Mouse (Mus musculus): ENCODE measurements at regions not wholly inside any gene's neighbourhood (a gene's known extent, or its start where the extent isn't known, plus 50 kb on each side); places are given as distances from the start of the nearest gene placed in this dataset.

GRCm38 (mm10) chr13:52702201-52702611, 119.2 kb downstream of the Syk start:
- 11% methylated on average over 15 of the region's 15 CpGs for WGBS
- H3K9ac ChIP-seq (ENCODE audit: low read depth, low read length), result no peak overlapping the region
- no peak for ATAC-seq (ENCODE audit: low read depth)

GRCm38 (mm10) chr13:52703401-52704164, 120.6 kb downstream of the Syk start:
- H3K36me3 ChIP-seq (ENCODE audit: control insufficient read depth, insufficient read depth, low read length), result no peaks in the 10 kb centered on the region
- no peak overlapping the region for H3K4me2 ChIP-seq (ENCODE audit: low read depth, low read length)
- H3K4me3 ChIP-seq (ENCODE audit: low read depth, low read length), result no peak overlapping the region
- DNase-seq (ENCODE audit: low spot score) (no peak), ATAC-seq (ENCODE audit: low read depth) (no peak)
- H3K27me3 ChIP-seq (replicated peaks; ENCODE audit: control insufficient read depth, insufficient read depth, low read length), result no peaks in the 10 kb centered on the region
- H3K27ac ChIP-seq (replicated peaks; ENCODE audit: low read depth, low read length), result no peak overlapping the region
- peaks cover 7% of the 10 kb centered on the region for H3K4me1 ChIP-seq (ENCODE audit: control insufficient read depth, insufficient read depth, low read length)
- no peaks in the 10 kb centered on the region for H3K9me3 ChIP-seq (ENCODE audit: control insufficient read depth, low read length)
- H3K9ac ChIP-seq (ENCODE audit: low read depth, low read length), result no peak overlapping the region
- 26% methylated on average over 12 of the region's 12 CpGs for whole genome bisulfite sequencing

More at GRCm38 (mm10) chr13:52702201-52702611, 119.2 kb downstream of the Syk start:
- Histone ChIP-seq H3K4me3 (ENCODE audit: low read depth, low read length) (no peak overlapping the region), H3K4me1 (ENCODE audit: control insufficient read depth, insufficient read depth, low read length) (peaks cover 7% of the 10 kb centered on the region), H3K36me3 (ENCODE audit: control insufficient read depth, insufficient read depth, low read length) (no peaks in the 10 kb centered on the region), H3K27me3 (replicated peaks; ENCODE audit: control insufficient read depth, insufficient read depth, low read length) (no peaks in the 10 kb centered on the region), H3K4me2 (ENCODE audit: low read depth, low read length) (peak overlapping the region; percentile 27), H3K27ac (replicated peaks; ENCODE audit: low read depth, low read length) (no peak overlapping the region), H3K9me3 (ENCODE audit: control insufficient read depth, low read length) (no peaks in the 10 kb centered on the region)
- DNase-seq (ENCODE audit: low spot score), result peak; percentile 79

- H3K4me2 ChIP-seq (ENCODE audit: low read depth, low read length), result no peak overlapping the region
- ATAC-seq (ENCODE audit: low read depth) (no peak), DNase-seq (ENCODE audit: low spot score) (peak; percentile 77)
- H3K9ac ChIP-seq (ENCODE audit: low read depth, low read length), result no peak overlapping the region
- H3K27me3 ChIP-seq (replicated peaks; ENCODE audit: control insufficient read depth, insufficient read depth, low read length), result no peaks in the 10 kb centered on the region
- 46% methylated on average over 3 of the region's 3 CpGs for WGBS
- H3K27ac ChIP-seq (replicated peaks; ENCODE audit: low read depth, low read length), result no peak overlapping the region
- H3K4me1 ChIP-seq (ENCODE audit: control insufficient read depth, insufficient read depth, low read length), result peaks cover 7% of the 10 kb centered on the region
- H3K4me3 ChIP-seq (ENCODE audit: low read depth, low read length), result no peak overlapping the region
- no peaks in the 10 kb centered on the region for H3K9me3 ChIP-seq (ENCODE audit: control insufficient read depth, low read length)
- H3K36me3 ChIP-seq (ENCODE audit: control insufficient read depth, insufficient read depth, low read length), result no peaks in the 10 kb centered on the region
Measured at GRCm38 (mm10) chr13:52704673-52705072, 121.7 kb downstream of the Syk start.

GRCm38 (mm10) chr13:52709580-52709979, 126.6 kb downstream of the Syk start:
- no peak overlapping the region for H3K4me3 ChIP-seq (ENCODE audit: low read depth, low read length)
- ATAC-seq (ENCODE audit: low read depth) (no peak), DNase-seq (ENCODE audit: low spot score) (no peak)
- H3K4me1 ChIP-seq (ENCODE audit: control insufficient read depth, insufficient read depth, low read length), result no peaks in the 10 kb centered on the region
- no peaks in the 10 kb centered on the region for H3K36me3 ChIP-seq (ENCODE audit: control insufficient read depth, insufficient read depth, low read length)
- WGBS, result 52% methylated on average over 5 of the region's 5 CpGs
- no peaks in the 10 kb centered on the region for H3K9me3 ChIP-seq (ENCODE audit: control insufficient read depth, low read length)
- no peak overlapping the region for H3K4me2 ChIP-seq (ENCODE audit: low read depth, low read length)
- no peak overlapping the region for H3K27ac ChIP-seq (replicated peaks; ENCODE audit: low read depth, low read length)
- no peak overlapping the region for H3K9ac ChIP-seq (ENCODE audit: low read depth, low read length)
- no peaks in the 10 kb centered on the region; the same call in 1 of the 2 replicates for H3K27me3 ChIP-seq (replicated peaks; ENCODE audit: control insufficient read depth, insufficient read depth, low read length)

GRCm38 (mm10) chr13:52711713-52712369, 128.9 kb downstream of the Syk start:
- H3K4me1 ChIP-seq (ENCODE audit: control insufficient read depth, insufficient read depth, low read length), result no peaks in the 10 kb centered on the region
- H3K27ac ChIP-seq (replicated peaks; ENCODE audit: low read depth, low read length), result no peak overlapping the region
- 19% methylated on average over 9 of the region's 9 CpGs for WGBS
- peak; percentile 90 for DNase-seq (ENCODE audit: low spot score)
- H3K9ac ChIP-seq (ENCODE audit: low read depth, low read length), result no peak overlapping the region
- no peak overlapping the region for H3K4me2 ChIP-seq (ENCODE audit: low read depth, low read length)
- no peaks in the 10 kb centered on the region for H3K36me3 ChIP-seq (ENCODE audit: control insufficient read depth, insufficient read depth, low read length)
- H3K27me3 ChIP-seq (replicated peaks; ENCODE audit: control insufficient read depth, insufficient read depth, low read length), result no peaks in the 10 kb centered on the region; the same call in 1 of the 2 replicates
- ATAC-seq (ENCODE audit: low read depth), result peak; percentile 72
- H3K4me3 ChIP-seq (ENCODE audit: low read depth, low read length), result no peak overlapping the region
- H3K9me3 ChIP-seq (ENCODE audit: control insufficient read depth, low read length), result no peaks in the 10 kb centered on the region

- no peak for ATAC-seq (ENCODE audit: low read depth)
- Histone ChIP-seq H3K4me1 (ENCODE audit: control insufficient read depth, insufficient read depth, low read length) (no peaks in the 10 kb centered on the region), H3K27ac (replicated peaks; ENCODE audit: low read depth, low read length) (no peak overlapping the region), H3K4me2 (ENCODE audit: low read depth, low read length) (no peak overlapping the region), H3K4me3 (ENCODE audit: low read depth, low read length) (no peak overlapping the region), H3K9me3 (ENCODE audit: control insufficient read depth, low read length) (no peaks in the 10 kb centered on the region), H3K27me3 (replicated peaks; ENCODE audit: control insufficient read depth, insufficient read depth, low read length) (no peaks in the 10 kb centered on the region), H3K36me3 (ENCODE audit: control insufficient read depth, insufficient read depth, low read length) (no peaks in the 10 kb centered on the region), H3K9ac (ENCODE audit: low read depth, low read length) (no peak overlapping the region)
- 88% methylated on average over 6 of the region's 6 CpGs for WGBS
- no peak for DNase-seq (ENCODE audit: low spot score)
Measured at GRCm38 (mm10) chr13:52721463-52721862, 138.5 kb downstream of the Syk start.

GRCm38 (mm10) chr13:52722718-52723117, 139.7 kb downstream of the Syk start:
- 87% methylated on average over 3 of the region's 3 CpGs for WGBS
- Histone ChIP-seq H3K27ac (replicated peaks; ENCODE audit: low read depth, low read length) (no peak overlapping the region), H3K36me3 (ENCODE audit: control insufficient read depth, insufficient read depth, low read length) (no peaks in the 10 kb centered on the region), H3K4me3 (ENCODE audit: low read depth, low read length) (no peak overlapping the region), H3K9me3 (ENCODE audit: control insufficient read depth, low read length) (no peaks in the 10 kb centered on the region), H3K27me3 (replicated peaks; ENCODE audit: control insufficient read depth, insufficient read depth, low read length) (no peaks in the 10 kb centered on the region), H3K9ac (ENCODE audit: low read depth, low read length) (no peak overlapping the region), H3K4me1 (ENCODE audit: control insufficient read depth, insufficient read depth, low read length) (no peaks in the 10 kb centered on the region), H3K4me2 (ENCODE audit: low read depth, low read length) (no peak overlapping the region)
- ATAC-seq (ENCODE audit: low read depth) (no peak), DNase-seq (ENCODE audit: low spot score) (no peak)

- WGBS, result 45% methylated on average over 10 of the region's 10 CpGs
- Histone ChIP-seq H3K27ac (replicated peaks; ENCODE audit: low read depth, low read length) (no peak overlapping the region), H3K4me2 (ENCODE audit: low read depth, low read length) (no peak overlapping the region), H3K9me3 (ENCODE audit: control insufficient read depth, low read length) (no peaks in the 10 kb centered on the region), H3K9ac (ENCODE audit: low read depth, low read length) (no peak overlapping the region), H3K27me3 (replicated peaks; ENCODE audit: control insufficient read depth, insufficient read depth, low read length) (no peaks in the 10 kb centered on the region), H3K4me3 (ENCODE audit: low read depth, low read length) (no peak overlapping the region), H3K36me3 (ENCODE audit: control insufficient read depth, insufficient read depth, low read length) (no peaks in the 10 kb centered on the region), H3K4me1 (ENCODE audit: control insufficient read depth, insufficient read depth, low read length) (no peaks in the 10 kb centered on the region)
- DNase-seq (ENCODE audit: low spot score), result peak; percentile 81
- peak; percentile 79 for ATAC-seq (ENCODE audit: low read depth)
Measured at GRCm38 (mm10) chr13:52726043-52726442, 143.1 kb downstream of the Syk start.

Measured in embryonic facial prominence, embryonic 14.5 days (tissue).